Mouse (Mus musculus) left cerebral cortex, adult 9 months (tissue): ENCODE measurements around the gene Zhx3.

Experiments used
- DNase-seq, 2 experiments: peaks; one replicate each; pipeline ENCODE4 v3.0.0; 2022; ENCODE audit warnings: low spot score in 2 of 2

Gene Zhx3

DNA sequence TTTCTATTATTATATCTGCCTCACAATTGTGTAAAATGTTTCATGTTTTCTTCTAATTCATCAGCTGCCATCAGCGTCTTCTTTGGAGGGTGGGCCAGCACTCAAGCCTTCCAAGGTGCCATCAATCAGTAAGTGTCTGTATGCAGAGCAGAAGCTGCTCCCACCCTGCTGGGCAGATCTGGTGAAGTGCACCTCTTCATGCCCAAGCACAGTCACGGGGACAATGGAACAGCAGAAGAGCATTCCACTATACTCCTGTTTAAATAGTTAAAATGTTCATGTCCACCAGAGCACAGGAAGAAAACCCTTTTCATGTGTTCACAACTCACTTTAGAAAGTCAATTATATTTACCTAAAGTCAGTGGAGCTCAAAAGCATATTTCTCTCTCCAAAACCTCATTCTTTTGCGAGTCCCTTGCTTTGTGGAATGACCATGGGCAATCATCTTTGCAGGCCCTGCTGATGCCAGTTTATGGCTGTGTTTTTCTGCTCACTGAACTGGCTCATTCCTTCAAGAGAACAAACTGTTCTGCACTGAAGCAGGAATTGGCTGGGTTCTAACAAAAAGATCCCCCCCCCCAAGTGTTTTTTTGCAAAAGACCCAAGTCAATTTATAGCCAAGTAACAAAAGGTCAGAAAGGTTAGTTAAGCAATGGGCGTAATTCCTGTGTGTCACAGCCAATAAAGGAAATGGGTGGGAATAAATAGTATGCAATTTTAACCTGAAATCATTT, 67.8 kb downstream of the Zhx3 start:
- no peak for DNase-seq

DNA sequence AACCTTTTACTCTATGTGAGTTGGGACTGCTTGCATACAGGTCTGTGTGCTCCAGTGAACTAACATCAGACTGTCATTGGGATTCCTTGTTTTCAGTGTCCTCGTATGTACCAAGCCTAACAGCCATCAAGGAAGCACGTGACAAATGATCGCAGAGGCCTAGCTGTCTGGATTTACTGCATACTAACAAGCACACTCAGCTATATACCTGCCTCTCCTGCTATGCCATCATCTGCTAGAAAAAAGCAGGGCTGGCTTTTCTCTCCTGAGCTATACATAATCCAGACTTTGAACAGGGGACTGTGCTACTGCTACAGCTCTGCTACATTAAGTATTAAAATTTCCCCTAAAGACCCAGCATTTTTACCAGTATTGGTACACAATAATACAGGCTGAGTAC, 70.5 kb downstream of the Zhx3 start:
- DNase-seq: no peak

GRCm38 (mm10) chr2:160800967-160801366, 71.8 kb downstream of the Zhx3 start:
- no peak for DNase-seq

DNA sequence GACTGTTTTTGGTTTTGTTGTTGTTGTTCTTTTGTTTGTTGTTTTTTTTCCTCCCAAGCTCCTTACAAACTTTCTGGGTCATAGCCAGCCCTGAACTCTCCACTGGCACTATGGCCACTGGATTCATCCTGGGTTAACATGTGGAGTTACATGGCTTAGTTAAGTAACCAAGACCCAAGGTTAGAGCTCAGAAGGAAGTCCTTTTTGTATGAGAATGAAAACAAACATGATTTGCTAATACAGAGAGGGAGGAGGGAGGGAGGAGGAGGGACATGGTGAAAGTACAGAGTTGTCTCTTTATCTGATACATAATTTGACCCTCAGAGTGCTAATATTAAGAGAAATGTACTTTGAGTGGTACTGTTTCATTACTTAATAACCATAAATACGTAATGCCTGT, 74.6 kb downstream of the Zhx3 start:
- no peak for DNase-seq

DNA sequence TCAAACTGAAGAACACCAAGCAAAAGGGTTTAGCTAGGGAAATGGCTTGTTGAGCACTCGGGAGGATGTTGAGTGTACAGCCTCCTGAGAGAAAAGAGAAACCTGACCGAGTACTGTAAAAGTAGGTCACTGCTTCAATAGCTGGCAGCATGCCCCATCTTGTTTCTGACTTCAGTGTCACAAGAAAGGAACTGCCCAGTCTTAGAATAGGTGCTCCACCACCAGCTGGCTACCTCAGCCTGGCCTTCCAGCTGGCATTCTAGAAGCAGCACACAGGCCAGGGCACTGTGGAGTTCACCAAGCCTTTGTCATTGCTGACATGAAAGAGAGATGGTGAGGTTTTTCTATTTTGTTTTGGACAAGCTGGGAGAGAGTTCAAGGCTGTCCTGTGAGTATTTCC, 75.8 kb downstream of the Zhx3 start:
- peak in 1 of 2 experiments; percentile 56 for DNase-seq

- DNase-seq: no peak
Measured at GRCm38 (mm10) chr2:160793117-160793516, 79.7 kb downstream of the Zhx3 start.

- DNase-seq: no peak
Measured at GRCm38 (mm10) chr2:160789741-160790140, 83.1 kb downstream of the Zhx3 start.

DNA sequence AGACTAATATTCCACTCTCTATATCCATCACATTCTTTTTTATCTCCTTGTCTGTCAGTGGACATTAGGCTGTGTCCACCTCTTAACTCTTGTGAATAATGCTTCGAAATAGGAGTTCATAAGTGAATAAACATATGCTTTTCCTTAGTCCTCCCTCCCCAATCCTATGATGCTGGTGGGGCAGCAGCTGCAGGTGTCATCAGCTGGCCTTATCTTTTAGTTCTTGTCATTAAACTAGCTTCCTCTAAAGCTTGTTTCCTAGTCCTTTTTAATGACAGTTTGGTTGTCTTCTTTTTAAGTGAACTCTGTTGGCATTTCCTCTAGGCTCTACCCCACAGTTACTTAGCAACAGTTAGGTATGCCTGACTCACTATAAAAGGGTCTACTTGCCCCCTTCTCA, 83.8 kb downstream of the Zhx3 start:
- DNase-seq: no peak

- no peak for DNase-seq
Measured at GRCm38 (mm10) chr2:160786333-160786732, 86.5 kb downstream of the Zhx3 start.

DNA sequence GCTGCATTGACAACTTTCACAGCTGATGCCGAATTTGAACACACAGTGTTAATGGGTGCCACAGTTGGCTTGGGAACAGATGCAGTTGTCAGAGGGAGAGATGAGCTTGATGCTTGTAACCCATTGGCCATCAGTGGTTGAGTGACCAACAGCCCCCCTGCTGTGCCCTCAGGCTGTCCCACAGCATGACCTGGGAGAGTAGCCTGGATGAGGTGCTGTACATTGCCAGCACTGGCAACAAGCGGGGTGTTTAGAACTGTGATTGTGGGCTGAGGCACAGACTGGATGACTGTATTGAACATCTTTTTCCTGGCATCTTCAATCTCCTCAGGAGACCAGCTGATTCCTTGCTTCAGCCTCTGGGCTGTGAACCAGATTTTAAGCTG, 92.0 kb downstream of the Zhx3 start:
- no peak for DNase-seq

- no peak for DNase-seq
Measured at GRCm38 (mm10) chr2:160780154-160780833, 92.5 kb downstream of the Zhx3 start.

- no peak for DNase-seq
Measured at GRCm38 (mm10) chr2:160778034-160778433, 94.8 kb downstream of the Zhx3 start.

DNA sequence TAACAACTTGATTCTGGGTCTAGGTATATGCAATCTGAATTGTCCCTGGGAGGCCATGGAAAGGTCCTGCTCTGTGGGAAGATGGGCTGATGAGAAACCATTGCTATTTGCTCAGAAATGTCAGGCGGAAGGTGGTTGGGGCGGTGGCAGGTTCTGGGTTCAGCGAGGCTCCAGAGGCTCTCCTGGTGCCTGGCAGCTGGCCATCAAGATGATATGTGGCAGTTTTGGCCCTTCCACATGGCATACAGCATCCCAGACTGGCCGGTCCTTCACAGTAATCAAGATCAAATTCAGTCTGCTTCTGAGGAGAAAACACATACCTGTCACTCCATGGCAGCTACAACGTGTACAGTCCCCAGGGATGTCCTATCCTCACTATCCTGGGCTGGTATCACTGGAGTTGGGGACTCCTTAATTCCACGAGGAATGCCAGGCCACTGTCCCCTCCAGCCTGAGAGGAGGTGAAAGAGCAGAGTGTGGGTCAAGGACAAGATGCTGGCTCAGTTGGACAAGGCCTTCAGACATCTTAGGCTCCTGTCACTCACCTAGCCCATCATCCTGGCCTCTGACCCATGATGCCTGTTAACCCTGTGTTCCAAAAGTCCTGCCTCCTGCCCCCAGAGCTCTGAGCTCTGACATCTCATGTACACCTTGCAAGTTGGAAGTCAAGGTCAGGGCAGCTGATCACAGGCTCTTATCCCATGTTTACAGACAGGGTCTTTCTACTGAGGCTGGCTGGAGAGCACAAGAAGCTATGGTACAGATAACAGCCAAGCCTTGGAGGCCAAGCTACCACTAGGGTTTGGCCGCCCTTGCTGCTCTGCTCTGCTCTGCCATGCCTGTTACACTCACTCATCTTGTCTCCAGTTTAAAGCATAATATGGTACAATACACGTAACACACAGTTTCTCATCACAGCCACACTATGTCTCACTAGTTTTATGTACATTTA, 101.2 kb downstream of the Zhx3 start:
- DNase-seq: no peak

DNA sequence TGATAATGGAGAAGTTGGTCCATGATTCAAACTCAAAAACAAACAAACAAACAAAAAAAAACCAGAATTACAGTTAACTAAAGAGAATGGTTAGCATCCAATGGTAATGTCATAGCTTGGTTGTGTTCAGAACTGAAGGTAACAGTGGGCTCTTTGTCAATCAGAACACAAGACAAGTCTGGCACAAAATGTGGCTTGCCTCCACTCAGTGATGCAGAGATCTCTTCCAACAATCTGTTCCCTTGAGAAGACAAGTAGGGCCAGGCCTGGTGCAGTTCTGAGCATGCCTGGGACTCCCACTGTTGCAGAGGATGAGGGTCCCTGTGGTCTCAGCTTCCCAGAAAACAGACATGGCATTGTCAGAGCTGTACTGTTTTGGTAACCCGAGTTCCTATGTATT, 101.9 kb downstream of the Zhx3 start:
- DNase-seq: no peak

GRCm38 (mm10) chr2:160770409-160770808, 102.4 kb downstream of the Zhx3 start:
- no peak for DNase-seq

GRCm38 (mm10) chr2:160768997-160769396, 103.8 kb downstream of the Zhx3 start:
- DNase-seq: no peak

DNA sequence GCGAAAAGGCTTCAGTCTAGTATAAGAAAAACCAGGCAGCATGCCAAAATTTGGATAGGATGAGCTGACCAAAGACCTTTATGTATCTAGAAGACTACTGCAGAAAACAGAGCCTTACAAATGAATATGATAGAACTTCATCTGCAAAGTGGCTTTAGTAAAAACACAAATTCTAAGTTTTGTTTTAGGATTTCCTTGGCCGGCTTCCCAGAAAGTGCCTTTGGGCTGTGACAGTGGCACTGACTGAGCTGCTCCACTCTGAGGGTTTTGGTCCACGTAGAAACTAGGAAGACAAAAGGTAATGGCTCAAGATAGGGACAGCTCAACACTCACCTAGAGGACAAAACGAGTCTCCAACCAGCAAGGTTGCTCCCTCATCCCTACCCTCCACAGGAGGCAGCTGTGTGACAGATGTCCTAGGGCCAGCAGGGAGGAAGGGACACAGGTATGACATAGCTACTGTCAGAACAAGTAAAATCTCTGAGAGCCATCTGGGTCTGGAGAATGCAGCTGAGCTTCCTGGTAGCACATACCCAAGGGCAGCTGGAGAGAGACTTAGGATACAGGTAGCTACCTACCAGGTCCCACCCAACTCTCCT, 104.6 kb downstream of the Zhx3 start:
- no peak for DNase-seq

DNA sequence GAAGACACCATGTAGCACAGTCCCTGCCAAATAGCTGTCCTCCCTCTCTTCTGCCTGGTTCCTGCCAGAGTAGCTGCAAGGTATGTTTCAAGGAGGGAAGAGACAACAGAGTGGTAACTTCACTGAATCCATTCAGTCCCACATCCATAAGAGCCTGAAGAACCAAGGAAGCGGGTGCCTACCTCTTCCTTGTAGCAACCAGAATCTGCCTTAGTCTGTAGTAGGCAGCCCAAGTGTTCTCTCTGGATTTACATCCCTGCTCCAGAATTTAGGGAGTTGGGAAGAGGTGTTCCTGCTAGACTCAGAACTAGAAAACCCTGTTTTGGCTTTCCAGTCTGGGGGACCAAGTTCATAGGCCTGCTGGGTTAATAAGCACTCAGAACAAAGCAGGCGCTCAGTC, 105.6 kb downstream of the Zhx3 start:
- DNase-seq: no peak

DNA sequence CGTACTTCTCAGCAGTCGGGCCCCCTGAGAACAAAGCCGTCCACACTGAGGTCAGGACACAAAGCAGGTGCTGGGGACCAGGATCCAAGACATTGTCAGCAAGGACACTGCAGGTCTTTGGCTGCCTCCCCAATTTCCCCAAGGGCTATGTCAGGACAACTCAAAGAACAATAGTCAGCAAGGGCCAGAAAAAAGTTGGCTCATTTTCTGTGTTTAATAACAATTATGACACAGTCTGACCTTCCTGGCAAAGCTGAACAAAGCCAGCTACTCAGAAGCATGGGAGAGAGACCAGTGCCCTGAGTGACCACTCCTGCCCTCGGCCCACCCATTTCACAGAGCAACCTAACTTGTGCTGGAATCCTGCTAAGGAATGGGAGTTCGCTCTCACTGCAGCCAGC, 106.4 kb downstream of the Zhx3 start:
- DNase-seq: no peak

DNA sequence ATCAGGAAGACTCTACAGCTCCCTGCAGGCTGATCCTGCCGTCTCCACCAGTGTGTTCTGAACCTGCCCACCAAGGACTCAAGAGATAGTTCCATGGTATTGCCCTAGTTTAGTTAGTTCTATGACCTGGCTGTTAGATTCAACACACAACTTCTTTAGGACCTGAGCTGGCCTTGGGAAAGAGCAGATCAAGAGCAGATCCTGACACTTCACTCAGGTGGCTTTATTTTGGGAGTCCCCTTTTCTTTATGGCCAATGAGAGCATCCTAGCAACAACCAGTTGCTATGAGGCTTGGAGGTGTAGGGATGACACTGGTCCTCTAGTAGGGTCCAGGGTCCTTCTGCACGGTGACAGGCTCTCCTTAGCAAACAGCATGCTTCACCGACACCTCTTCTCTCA, 107.7 kb downstream of the Zhx3 start:
- no peak for DNase-seq

- no peak for DNase-seq
Measured at GRCm38 (mm10) chr2:160764386-160764785, 108.4 kb downstream of the Zhx3 start.

DNA sequence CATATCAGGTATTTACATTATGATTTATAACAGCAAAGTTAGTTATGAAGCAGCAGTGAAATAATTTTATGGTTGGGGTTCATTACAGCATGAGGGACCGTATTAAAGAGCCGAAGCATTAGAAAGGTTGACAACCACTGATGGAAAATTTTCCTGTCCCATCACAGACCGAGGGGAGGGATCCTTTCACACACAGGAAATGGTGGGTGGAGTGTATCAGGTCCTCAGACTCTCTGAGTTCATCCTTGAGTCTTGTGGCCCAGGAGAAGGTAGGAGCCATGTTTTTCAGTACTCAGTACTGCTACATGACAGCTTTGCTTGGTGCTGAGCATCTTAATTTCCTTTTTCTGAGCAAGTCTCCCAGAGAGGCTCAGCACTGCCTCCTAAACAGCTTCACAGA, 109.0 kb downstream of the Zhx3 start:
- DNase-seq: no peak
